Mouse (Mus musculus): ENCODE measurements at regions not wholly inside any gene's neighbourhood (a gene's known extent, or its start where the extent isn't known, plus 50 kb on each side); places are given as distances from the start of the nearest gene placed in this dataset.

- H3K36me3 ChIP-seq (replicated peaks in 1 of 2; ENCODE audit: control insufficient read depth in 1 of 2, insufficient read depth in 1 of 2, low read length in 1 of 2) = no peaks in the 10 kb centered on the region
- H3K4me3 ChIP-seq (replicated peaks in 1 of 3; ENCODE audit: low read depth in 2 of 3, low read length in 2 of 3, poor library complexity in 1 of 3) = no peak overlapping the region
- no peak overlapping the region for H3K4me2 ChIP-seq (ENCODE audit: insufficient read depth, low read depth, poor library complexity, severe bottlenecking)
- no peak overlapping the region for H3K9ac ChIP-seq (ENCODE audit: insufficient read depth, low read depth)
- H3K27me3 ChIP-seq (replicated peaks) = no peaks in the 10 kb centered on the region
- dilution Hi-C loops (cut with MboI; ENCODE audit: extremely low pct_ligation_motif_present, extremely low pct_unique_long_range_greater_than_20kb, low sequenced_read_pairs) (no loop called here), in situ Hi-C loops (cut with MboI; ENCODE audit: low pct_ligation_motif_present, low pct_unique_long_range_greater_than_20kb, low sequenced_read_pairs) (no loop called here)
- no peak for DNase-seq (ENCODE audit: extremely low read depth)
- no peak overlapping the region for H3K27ac ChIP-seq (ENCODE audit: insufficient read depth, low read depth)
- H3K4me1 ChIP-seq (ENCODE audit: control insufficient read depth in 1 of 2, insufficient read depth in 2 of 2) = 0 out of 4 replicates have a peak, but pooled peaks cover 0 to 4% of the 10 kb centered on the region in 2 experiments
- TF ChIP-seq CHD1 (IDR thresholded peaks at IDR 0.05; ENCODE audit: low read depth, low read length) (no peak), TBP (conservative IDR thresholded peaks at IDR 0.05; ENCODE audit: low read depth, low read length) (no peak), IRF4 (IDR thresholded peaks at IDR 0.05; ENCODE audit: low read depth, low read length) (no peak), PAX5 (IDR thresholded peaks at IDR 0.05; ENCODE audit: low read length) (no peak), RAD21 (IDR thresholded peaks at IDR 0.05; ENCODE audit: low read depth, low read length) (no peak), ZNF384 (IDR thresholded peaks at IDR 0.05; ENCODE audit: low read depth, low read length) (no peak), MEF2A (IDR thresholded peaks at IDR 0.05; ENCODE audit: borderline replicate concordance, low read depth, low read length) (no peak), SMC3 (IDR thresholded peaks at IDR 0.05; ENCODE audit: low read depth, low read length) (no peak), MAX (IDR thresholded peaks at IDR 0.05; ENCODE audit: low read length) (no peak), USF2 (conservative IDR thresholded peaks at IDR 0.05; ENCODE audit: low read depth, low read length) (no peak), E2F4 (IDR thresholded peaks at IDR 0.05; ENCODE audit: insufficient replicate concordance, low read depth, low read length) (no peak)
- no peaks in the 10 kb centered on the region for H3K9me3 ChIP-seq (replicated peaks; ENCODE audit: low read length)
- H3K79me2 ChIP-seq (replicated peaks; ENCODE audit: control insufficient read depth, extremely low read depth, insufficient read depth, poor library complexity, severe bottlenecking) = no peaks in the 10 kb centered on the region
Observed at GRCm38 (mm10) chr4:10072500-10073106, 801.7 kb upstream of the 2610301B20Rik start.

DNA sequence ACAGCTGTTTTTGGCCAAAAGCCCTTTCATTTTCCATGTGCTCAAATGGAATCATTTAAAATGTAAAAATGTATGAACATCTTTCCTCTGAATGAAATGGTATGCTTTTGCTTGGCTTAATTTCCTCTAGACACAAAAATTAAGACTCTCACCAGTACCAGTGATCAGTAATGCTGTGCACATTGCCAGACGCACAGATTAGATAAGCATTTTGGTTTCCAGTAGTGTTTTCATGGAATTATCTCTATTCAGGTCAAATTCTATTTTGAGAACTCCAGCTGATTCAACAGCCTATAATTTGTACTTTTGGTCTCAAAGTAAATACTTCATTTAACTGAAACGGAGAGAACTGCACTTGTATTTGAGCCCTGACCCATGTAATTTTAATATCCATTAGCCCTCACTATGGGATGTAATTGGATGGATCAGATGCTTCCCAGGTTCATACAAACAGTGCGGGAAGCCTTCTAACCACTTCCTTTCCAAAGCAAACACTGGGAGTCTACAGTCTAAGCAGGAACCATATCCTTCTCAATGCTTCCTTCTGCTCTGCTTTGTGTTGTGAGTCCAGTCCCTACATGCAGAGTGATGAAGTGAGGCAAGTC is 794.6 kb upstream of the 2610301B20Rik start:
- H3K27me3 ChIP-seq (replicated peaks) = no peaks in the 10 kb centered on the region
- TF ChIP-seq SMC3 (IDR thresholded peaks at IDR 0.05; ENCODE audit: low read depth, low read length) (no peak), USF1 (IDR thresholded peaks at IDR 0.05; ENCODE audit: low read depth, low read length) (no peak), TCF12 (IDR thresholded peaks at IDR 0.05; ENCODE audit: low read depth, low read length) (no peak)
- in situ Hi-C loops (cut with MboI; ENCODE audit: low pct_ligation_motif_present, low pct_unique_long_range_greater_than_20kb, low sequenced_read_pairs) = no loop called here
- H3K4me1 ChIP-seq (ENCODE audit: control insufficient read depth in 1 of 2, insufficient read depth in 2 of 2) = no peaks in the 10 kb centered on the region
- no peak for DNase-seq (ENCODE audit: extremely low read depth)
- H3K9ac ChIP-seq (ENCODE audit: insufficient read depth, low read depth) = no peak overlapping the region
- no peak overlapping the region for H3K4me3 ChIP-seq (replicated peaks in 1 of 3; ENCODE audit: low read depth in 2 of 3, low read length in 2 of 3, poor library complexity in 1 of 3)
- H3K36me3 ChIP-seq (replicated peaks in 1 of 2; ENCODE audit: control insufficient read depth in 1 of 2, insufficient read depth in 1 of 2, low read length in 1 of 2) = no peaks in the 10 kb centered on the region
- no peak overlapping the region for H3K27ac ChIP-seq (ENCODE audit: insufficient read depth, low read depth)
- H3K79me2 ChIP-seq (replicated peaks; ENCODE audit: control insufficient read depth, extremely low read depth, insufficient read depth, poor library complexity, severe bottlenecking) = no peaks in the 10 kb centered on the region
- no peak overlapping the region for H3K4me2 ChIP-seq (ENCODE audit: insufficient read depth, low read depth, poor library complexity, severe bottlenecking)
- dilution Hi-C loops (cut with MboI; ENCODE audit: extremely low pct_ligation_motif_present, extremely low pct_unique_long_range_greater_than_20kb, low sequenced_read_pairs) = no loop called here
- H3K9me3 ChIP-seq (replicated peaks; ENCODE audit: low read length) = no peaks in the 10 kb centered on the region

DNA sequence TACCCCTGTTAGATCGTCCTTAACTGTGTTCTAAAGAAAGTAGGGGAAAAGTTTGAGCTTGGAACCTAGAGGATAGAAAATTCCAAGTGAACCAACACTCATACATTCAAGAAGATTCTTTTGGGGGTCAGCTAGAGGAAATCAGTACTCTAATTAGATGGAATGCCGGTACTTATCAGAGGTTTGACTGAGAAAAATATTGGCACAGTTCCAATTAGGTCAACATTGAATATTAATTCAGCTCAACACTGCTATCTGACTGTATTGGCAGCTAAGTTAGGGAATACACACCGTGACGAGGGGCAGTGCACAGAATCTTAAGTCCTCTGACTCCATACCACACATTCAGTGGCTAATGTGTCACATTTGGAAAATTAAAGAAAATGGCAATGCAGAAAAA is 759.5 kb upstream of the 2610301B20Rik start:
- Histone ChIP-seq H3K4me1 (ENCODE audit: control insufficient read depth in 1 of 2, insufficient read depth in 2 of 2) (no peaks in the 10 kb centered on the region), H3K9me3 (replicated peaks; ENCODE audit: low read length) (no peaks in the 10 kb centered on the region), H3K4me3 (replicated peaks in 1 of 3; ENCODE audit: low read depth in 2 of 3, low read length in 2 of 3, poor library complexity in 1 of 3) (no peak overlapping the region), H3K27ac (ENCODE audit: insufficient read depth, low read depth) (no peak overlapping the region), H3K4me2 (ENCODE audit: insufficient read depth, low read depth, poor library complexity, severe bottlenecking) (no peak overlapping the region), H3K79me2 (replicated peaks; ENCODE audit: control insufficient read depth, extremely low read depth, insufficient read depth, poor library complexity, severe bottlenecking) (no peaks in the 10 kb centered on the region), H3K9ac (ENCODE audit: insufficient read depth, low read depth) (no peak overlapping the region), H3K27me3 (replicated peaks) (no peaks in the 10 kb centered on the region), H3K36me3 (replicated peaks in 1 of 2; ENCODE audit: control insufficient read depth in 1 of 2, insufficient read depth in 1 of 2, low read length in 1 of 2) (no peaks in the 10 kb centered on the region)
- TF ChIP-seq CHD2 (IDR thresholded peaks at IDR 0.05; ENCODE audit: low read length) = no peak
- no peak for DNase-seq (ENCODE audit: extremely low read depth)
- dilution Hi-C loops (cut with MboI; ENCODE audit: extremely low pct_ligation_motif_present, extremely low pct_unique_long_range_greater_than_20kb, low sequenced_read_pairs) = no loop called here
- in situ Hi-C loops (cut with MboI; ENCODE audit: low pct_ligation_motif_present, low pct_unique_long_range_greater_than_20kb, low sequenced_read_pairs) = no loop called here
